Comparison of ENCODE assay signal across 14 mouse cellular contexts in genomic region chr4:46445237-46445945, GRCm38 (mm10). TPM values are rescaled to one million over a fixed set of nuclear protein-coding genes. Genes with fewer than 3 reads are reported as not detected.
DNase-seq lines count a peak whose midpoint lies in the region; ATAC-seq and TF ChIP-seq lines count a peak whose summit lies in the region.
"Had no signal": no experiment of that assay in that cellular context is flagged by ENCODE, and none has a peak within 500 bp of the region (broad histone marks: within the 10 kb centered on the region; RNA-seq: fewer than 3 reads in every experiment).

No protein-coding gene starts in this region.

- WGBS in midbrain, postnatal 0 days: 51% methylated on average over 9 of the region's 9 CpGs
- WGBS in midbrain, embryonic 15.5 days: 43% methylated on average over 9 of the region's 9 CpGs
- 39% methylated on average over 9 of the region's 9 CpGs for WGBS in embryonic facial prominence, embryonic 10.5 days

- no peak for ATAC-seq in midbrain, postnatal 0 days (ENCODE audit: low FRiP score)
- ATAC-seq in midbrain, embryonic 15.5 days (replicated peaks): no peak
- ATAC-seq: midbrain, embryonic 13.5 days had no signal

- no peak for TF ChIP-seq CTCF in midbrain, postnatal 0 days (IDR thresholded peaks at IDR 0.05)

- H3K9ac ChIP-seq in midbrain, postnatal 0 days (replicated peaks; ENCODE audit: low read length, poor library complexity, severe bottlenecking): no peak overlapping the region
- no peak overlapping the region for H3K9ac ChIP-seq in midbrain, embryonic 15.5 days
- H3K9ac ChIP-seq: forebrain, embryonic 12.5 days; midbrain, embryonic 13.5 days had no signal

- no peak overlapping the region for H3K27ac ChIP-seq in midbrain, postnatal 0 days (ENCODE audit: low read depth, low read length)
- H3K27ac ChIP-seq in midbrain, embryonic 15.5 days: no peak overlapping the region
- peak overlapping the region; percentile 48; the same call in 1 of the 2 replicates for H3K27ac ChIP-seq in embryonic facial prominence, embryonic 10.5 days (replicated peaks)
- H3K27ac ChIP-seq: forebrain, embryonic 12.5 days; midbrain, embryonic 13.5 days had no signal

- peak; percentile 10 for DNase-seq in gastrocnemius, postnatal 14 days
- DNase-seq in gastrocnemius, postnatal 25 days: no peak
- peak; percentile 6 for DNase-seq in midbrain, postnatal 0 days (ENCODE audit: low spot score)
- DNase-seq in embryonic facial prominence, embryonic 10.5 days (ENCODE audit: low spot score): no peak
- peak; percentile 40 for DNase-seq in thymus, postnatal 25 days
- DNase-seq in spleen, postnatal 36 days (ENCODE audit: low spot score in 2 of 2): no peak
- no peak for DNase-seq in adipocyte (ENCODE audit: low spot score)
- DNase-seq: adrenal gland, postnatal 14 days; lung, adult 2 months had no signal

- no peaks in the 10 kb centered on the region for H3K4me1 ChIP-seq in midbrain, postnatal 0 days (ENCODE audit: insufficient read depth, low read length)
- peaks cover 5% of the 10 kb centered on the region for H3K4me1 ChIP-seq in midbrain, embryonic 15.5 days
- H3K4me1 ChIP-seq in embryonic facial prominence, embryonic 10.5 days: peaks cover 22% of the 10 kb centered on the region

- H3K4me2 ChIP-seq in midbrain, postnatal 0 days (ENCODE audit: low read depth, low read length, poor library complexity, severe bottlenecking): no peak overlapping the region
- no peak overlapping the region for H3K4me2 ChIP-seq in midbrain, embryonic 15.5 days
- H3K4me2 ChIP-seq: forebrain, embryonic 12.5 days; midbrain, embryonic 13.5 days had no signal

- H3K9me3 ChIP-seq in midbrain, postnatal 0 days (ENCODE audit: low read length): no peaks in the 10 kb centered on the region
- H3K9me3 ChIP-seq in midbrain, embryonic 15.5 days: no peaks in the 10 kb centered on the region
- no peaks in the 10 kb centered on the region for H3K9me3 ChIP-seq in embryonic facial prominence, embryonic 10.5 days
- H3K9me3 ChIP-seq: forebrain, embryonic 12.5 days; midbrain, embryonic 13.5 days had no signal

- H3K4me3 ChIP-seq in midbrain, postnatal 0 days (ENCODE audit: low read depth, low read length): no peak overlapping the region
- H3K4me3 ChIP-seq in midbrain, embryonic 15.5 days: no peak overlapping the region
- no peak overlapping the region for H3K4me3 ChIP-seq in embryonic facial prominence, embryonic 10.5 days
- H3K4me3 ChIP-seq: forebrain, embryonic 12.5 days; midbrain, embryonic 13.5 days had no signal

- no peaks in the 10 kb centered on the region for H3K36me3 ChIP-seq in midbrain, postnatal 0 days (ENCODE audit: insufficient read depth, low read length)
- H3K36me3 ChIP-seq in midbrain, embryonic 15.5 days (replicated peaks): no peaks in the 10 kb centered on the region
- no peaks in the 10 kb centered on the region for H3K36me3 ChIP-seq in embryonic facial prominence, embryonic 10.5 days (replicated peaks)
- H3K36me3 ChIP-seq: forebrain, embryonic 12.5 days; midbrain, embryonic 13.5 days had no signal

- H3K27me3 ChIP-seq in midbrain, postnatal 0 days (ENCODE audit: insufficient read depth, low read length): no peaks in the 10 kb centered on the region
- no peaks in the 10 kb centered on the region for H3K27me3 ChIP-seq in midbrain, embryonic 15.5 days (replicated peaks)
- H3K27me3 ChIP-seq in embryonic facial prominence, embryonic 10.5 days (replicated peaks; ENCODE audit: low read depth, poor library complexity, severe bottlenecking): no peaks in the 10 kb centered on the region
- H3K27me3 ChIP-seq: midbrain, embryonic 13.5 days had no signal

- intact Hi-C loops in gastrocnemius, postnatal 14 days (cut with DNase I; ENCODE audit: low total_unique reads): no loop called here

RNA-seq across cellular contexts. Expression of gene Anp32b, which starts 5.3 kb away (rescaled TPM):
- 10 to 100 TPM; 69.9 to 78.8 TPM for total RNA-seq in gastrocnemius, postnatal 14 days (2021)
- 10 to 100 TPM; 54.1 to 59.9 TPM for total RNA-seq in gastrocnemius, postnatal 25 days (2021)
- 2.7 and 5.0 TPM in 2 replicates for total RNA-seq in midbrain, postnatal 0 days (2014; rRNA removed)
- polyA plus RNA-seq in midbrain, postnatal 0 days (2015; fragmentation: Nextera tagmentation; extraction: Ambion mirVana): 45.8 and 50.5 TPM in 2 replicates
- polyA plus RNA-seq in midbrain, embryonic 15.5 days (2015; fragmentation: Nextera tagmentation; extraction: Ambion mirVana): 72.3 and 74.4 TPM in 2 replicates
- polyA plus RNA-seq in embryonic facial prominence, embryonic 10.5 days (2016; fragmentation: Nextera tagmentation; extraction: Ambion mirVana): 427 and 431 TPM in 2 replicates

RNA-seq across cellular contexts. Expression of gene Hemgn, which starts 32.1 kb away (rescaled TPM):
- total RNA-seq in gastrocnemius, postnatal 14 days (2021): not detected
- total RNA-seq in gastrocnemius, postnatal 25 days (2021): not detected
- total RNA-seq in midbrain, postnatal 0 days (2014; rRNA removed): not detected in 2 replicates
- not detected in 2 replicates for polyA plus RNA-seq in midbrain, postnatal 0 days (2015; fragmentation: Nextera tagmentation; extraction: Ambion mirVana)
- polyA plus RNA-seq in midbrain, embryonic 15.5 days (2015; fragmentation: Nextera tagmentation; extraction: Ambion mirVana): 0.14 and 0.59 TPM in 2 replicates
- 9.9 and 13.6 TPM in 2 replicates for polyA plus RNA-seq in embryonic facial prominence, embryonic 10.5 days (2016; fragmentation: Nextera tagmentation; extraction: Ambion mirVana)
- total RNA-seq: layer of hippocampus, adult 8-10 months had no signal
- polyA plus RNA-seq: lung, adult 2 months; small intestine, adult 2 months had no signal

RNA-seq across cellular contexts. Expression of gene Nans, which starts 43.7 kb away (rescaled TPM):
- total RNA-seq in gastrocnemius, postnatal 14 days (2021): 10 to 100 TPM; 23.6 to 29.1 TPM
- total RNA-seq in gastrocnemius, postnatal 25 days (2021): 10 to 100 TPM; 16.9 to 21.1 TPM
- total RNA-seq in midbrain, postnatal 0 days (2014; rRNA removed): 92.0 and 94.5 TPM in 2 replicates
- polyA plus RNA-seq in midbrain, postnatal 0 days (2015; fragmentation: Nextera tagmentation; extraction: Ambion mirVana): 56.9 and 59.6 TPM in 2 replicates
- polyA plus RNA-seq in midbrain, embryonic 15.5 days (2015; fragmentation: Nextera tagmentation; extraction: Ambion mirVana): 69.8 and 76.2 TPM in 2 replicates
- 86.7 and 88.8 TPM in 2 replicates for polyA plus RNA-seq in embryonic facial prominence, embryonic 10.5 days (2016; fragmentation: Nextera tagmentation; extraction: Ambion mirVana)

RNA-seq across cellular contexts. Expression of gene Trmo, which starts 56.2 kb away (rescaled TPM):
- 1 to 10 TPM; 3.0 to 3.1 TPM for total RNA-seq in gastrocnemius, postnatal 14 days (2021)
- total RNA-seq in gastrocnemius, postnatal 25 days (2021): 1 to 10 TPM; 2.9 to 3.1 TPM
- 7.8 and 8.8 TPM in 2 replicates for total RNA-seq in midbrain, postnatal 0 days (2014; rRNA removed)
- 4.4 and 5.3 TPM in 2 replicates for polyA plus RNA-seq in midbrain, postnatal 0 days (2015; fragmentation: Nextera tagmentation; extraction: Ambion mirVana)
- 9.2 and 9.4 TPM in 2 replicates for polyA plus RNA-seq in midbrain, embryonic 15.5 days (2015; fragmentation: Nextera tagmentation; extraction: Ambion mirVana)
- polyA plus RNA-seq in embryonic facial prominence, embryonic 10.5 days (2016; fragmentation: Nextera tagmentation; extraction: Ambion mirVana): 12.3 and 12.7 TPM in 2 replicates

Comparison
In these comparisons a context has a peak if more than half of its experiments do, and no peak if none do; other contexts are left out.
1. DNase-seq: peak in gastrocnemius, postnatal 14 days (single experiment), midbrain, postnatal 0 days (single experiment) and thymus, postnatal 25 days (single experiment); none in gastrocnemius, postnatal 25 days (single experiment), embryonic facial prominence, embryonic 10.5 days (single experiment), spleen, postnatal 36 days (0 of 2) and adipocyte (single experiment).